Mouse (Mus musculus): Measurements from ENCODE around the gene Piga.

Piga gene

GRCm38 (mm10) chrX:164431541-164431940 is 12.0 kb downstream of the Piga start:
- DNase-seq (ENCODE audit: extremely low read depth, low read depth, low spot score) = no peak

- DNase-seq (ENCODE audit: extremely low read depth, low read depth, low spot score) = no peak
Observed at GRCm38 (mm10) chrX:164432682-164433081, 13.1 kb downstream of the Piga start.

GRCm38 (mm10) chrX:164436709-164437108 is 17.1 kb downstream of the Piga start, which contains the start of gene Asb11:
Gene Asb11 (plus strand): TSS chrX:164436994.
- DNase-seq (ENCODE audit: extremely low read depth, low read depth, low spot score) = no peak

- DNase-seq (ENCODE audit: extremely low read depth, low read depth, low spot score) = no peak
Observed at GRCm38 (mm10) chrX:164439462-164439861, 19.9 kb downstream of the Piga start.

GRCm38 (mm10) chrX:164440140-164440539 is 20.6 kb downstream of the Piga start:
- DNase-seq (ENCODE audit: extremely low read depth, low read depth, low spot score) = no peak

GRCm38 (mm10) chrX:164440703-164441102 is 21.1 kb downstream of the Piga start:
- no peak for DNase-seq (ENCODE audit: extremely low read depth, low read depth, low spot score)

- DNase-seq (ENCODE audit: extremely low read depth, low read depth, low spot score) = no peak
Observed at GRCm38 (mm10) chrX:164441306-164441705, 21.7 kb downstream of the Piga start.

GRCm38 (mm10) chrX:164445601-164446000 is 26.0 kb downstream of the Piga start:
- DNase-seq (ENCODE audit: extremely low read depth, low read depth, low spot score) = no peak

GRCm38 (mm10) chrX:164446106-164446551 is 26.5 kb downstream of the Piga start:
- DNase-seq (ENCODE audit: extremely low read depth, low read depth, low spot score) = no peak

GRCm38 (mm10) chrX:164446835-164447681 is 27.5 kb downstream of the Piga start:
- no peak for DNase-seq (ENCODE audit: extremely low read depth, low read depth, low spot score)

- no peak for DNase-seq (ENCODE audit: extremely low read depth, low read depth, low spot score)
Observed at GRCm38 (mm10) chrX:164447682-164448071, 28.1 kb downstream of the Piga start.

GRCm38 (mm10) chrX:164449201-164449600 is 29.6 kb downstream of the Piga start:
- DNase-seq (ENCODE audit: extremely low read depth, low read depth, low spot score) = no peak

- no peak for DNase-seq (ENCODE audit: extremely low read depth, low read depth, low spot score)
Observed at GRCm38 (mm10) chrX:164459205-164459878, 39.8 kb downstream of the Piga start.

Measured in fat pad, adult 2 months (tissue).